Comparison of ENCODE assay signal across 25 mouse cellular contexts in the genomic region with DNA sequence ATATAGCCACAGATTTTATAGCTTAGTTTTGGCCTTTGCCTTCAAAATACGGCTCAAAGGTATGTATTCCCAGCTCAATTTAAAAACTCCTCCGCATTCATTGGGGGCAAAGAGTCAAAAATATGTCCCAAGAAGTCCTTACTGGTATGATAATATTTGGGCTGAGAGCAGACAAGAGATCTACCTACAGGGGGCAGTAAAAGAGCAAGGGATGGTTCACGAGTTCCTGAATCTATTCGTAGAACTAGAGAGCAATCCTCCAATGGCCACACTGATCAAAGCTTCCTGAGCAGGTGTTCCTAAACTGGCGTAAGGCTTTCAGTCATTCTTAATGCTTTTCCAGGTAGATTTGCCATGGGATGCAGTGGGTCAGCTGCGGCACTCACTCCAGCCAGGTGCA. TPM values are rescaled to one million over a fixed set of nuclear protein-coding genes. Genes with fewer than 3 reads are reported as not detected.
DNase-seq lines count a peak whose midpoint lies in the region; ATAC-seq and TF ChIP-seq lines count a peak whose summit lies in the region.
"Had no signal": no experiment of that assay in that cellular context is flagged by ENCODE, and none has a peak within 500 bp of the region (broad histone marks: within the 10 kb centered on the region; RNA-seq: fewer than 3 reads in every experiment).

No protein-coding gene starts in this region.

- no peaks in the 10 kb centered on the region for H3K27me3 ChIP-seq in heart, postnatal 0 days (ENCODE audit: control insufficient read depth, insufficient read depth, low read length)
- no peaks in the 10 kb centered on the region for H3K27me3 ChIP-seq in midbrain, postnatal 0 days (ENCODE audit: insufficient read depth, low read length)
- H3K27me3 ChIP-seq in midbrain, embryonic 16.5 days (ENCODE audit: control insufficient read depth, insufficient read depth, low read depth, low read length), result no peaks in the 10 kb centered on the region
- no peaks in the 10 kb centered on the region for H3K27me3 ChIP-seq in forebrain, embryonic 10.5 days (ENCODE audit: poor library complexity, severe bottlenecking)
- H3K27me3 ChIP-seq: kidney, embryonic 15.5 days; neural tube, embryonic 15.5 days; stomach, embryonic 15.5 days had no signal

- no peak for TF ChIP-seq EP300 in heart, postnatal 0 days (IDR thresholded peaks at IDR 0.05; ENCODE audit: low read depth)

- no peak overlapping the region for H3K4me3 ChIP-seq in heart, postnatal 0 days (ENCODE audit: low read depth, low read length)
- H3K4me3 ChIP-seq in midbrain, postnatal 0 days (ENCODE audit: low read depth, low read length), result no peak overlapping the region
- no peak overlapping the region for H3K4me3 ChIP-seq in midbrain, embryonic 16.5 days (ENCODE audit: low read depth, low read length)
- no peak overlapping the region for H3K4me3 ChIP-seq in cortical plate, adult 2 months (ENCODE audit: insufficient read depth, low read length)
- H3K4me3 ChIP-seq in forebrain, embryonic 10.5 days, result no peak overlapping the region
- H3K4me3 ChIP-seq: kidney, embryonic 15.5 days; neural tube, embryonic 15.5 days; stomach, embryonic 15.5 days had no signal

- TF ChIP-seq CTCF in heart, postnatal 0 days (IDR thresholded peaks at IDR 0.05; ENCODE audit: low read depth), result peak; percentile 38
- peak; percentile 28; the same call in 1 of the 2 replicates for TF ChIP-seq CTCF in midbrain, postnatal 0 days (IDR thresholded peaks at IDR 0.05)
- TF ChIP-seq CTCF in cortical plate, adult 2 months (IDR thresholded peaks at IDR 0.05; ENCODE audit: extremely low read depth, insufficient read depth, low read length), result peak; percentile 29; the same call in 1 of the 2 replicates

- no peak overlapping the region for H3K4me2 ChIP-seq in heart, postnatal 0 days (ENCODE audit: low read depth, low read length)
- no peak overlapping the region for H3K4me2 ChIP-seq in midbrain, postnatal 0 days (ENCODE audit: low read depth, low read length, poor library complexity, severe bottlenecking)
- H3K4me2 ChIP-seq in midbrain, embryonic 16.5 days (ENCODE audit: low read length), result no peak overlapping the region
- H3K4me2 ChIP-seq: kidney, embryonic 15.5 days; neural tube, embryonic 15.5 days; stomach, embryonic 15.5 days had no signal

- peak; percentile 12 to 78 for DNase-seq in adrenal gland, adult (ENCODE audit: inconsistent age in 2 of 2, low spot score in 1 of 2)
- no peak for DNase-seq in adrenal gland, postnatal 4 days (ENCODE audit: low spot score in 2 of 2)
- DNase-seq in heart, postnatal 0 days (ENCODE audit: low spot score), result no peak
- DNase-seq in heart, postnatal 25 days (ENCODE audit: low spot score), result no peak
- no peak for DNase-seq in midbrain, postnatal 0 days (ENCODE audit: low spot score)
- no peak for DNase-seq in forebrain, embryonic 10.5 days (ENCODE audit: extremely low spot score, low spot score)
- DNase-seq: cerebellum, adult 9-10 months; gastrocnemius, postnatal 25 days; layer of hippocampus, adult 9-11 months; lung, postnatal 10 days; right cerebral cortex, adult 18-20 months; spleen, adult 18-20 months; thymus, postnatal 36 days had no signal

- intact Hi-C loops in heart, postnatal 25 days (cut with DNase I), result no loop called here

- WGBS in heart, postnatal 0 days, result 71% methylated on average over 6 of the region's 6 CpGs
- WGBS in midbrain, postnatal 0 days, result 80% methylated on average over 6 of the region's 6 CpGs
- WGBS in midbrain, embryonic 16.5 days, result 82% methylated on average over 6 of the region's 6 CpGs
- 81% methylated on average over 6 of the region's 6 CpGs for WGBS in forebrain, embryonic 10.5 days

- no peak overlapping the region for H3K9ac ChIP-seq in heart, postnatal 0 days (replicated peaks; ENCODE audit: low read depth, low read length)
- H3K9ac ChIP-seq in midbrain, postnatal 0 days (replicated peaks; ENCODE audit: low read length, poor library complexity, severe bottlenecking), result no peak overlapping the region
- no peak overlapping the region for H3K9ac ChIP-seq in midbrain, embryonic 16.5 days (ENCODE audit: low read depth, low read length)
- H3K9ac ChIP-seq: kidney, embryonic 15.5 days; liver, embryonic 14.5 days; neural tube, embryonic 15.5 days; stomach, embryonic 15.5 days had no signal

- H3K27ac ChIP-seq in heart, postnatal 0 days (ENCODE audit: low read depth), result no peak overlapping the region
- no peak overlapping the region for H3K27ac ChIP-seq in midbrain, postnatal 0 days (ENCODE audit: low read depth, low read length)
- H3K27ac ChIP-seq in midbrain, embryonic 16.5 days (ENCODE audit: low read length), result no peak overlapping the region
- H3K27ac ChIP-seq in cortical plate, adult 2 months (ENCODE audit: insufficient read depth, low read length), result no peak overlapping the region
- H3K27ac ChIP-seq in forebrain, embryonic 10.5 days, result no peak overlapping the region
- H3K27ac ChIP-seq: kidney, embryonic 15.5 days; liver, embryonic 14.5 days; neural tube, embryonic 15.5 days; stomach, embryonic 15.5 days had no signal

- no peaks in the 10 kb centered on the region; the same call in 1 of the 2 replicates for H3K9me3 ChIP-seq in heart, postnatal 0 days (replicated peaks; ENCODE audit: control insufficient read depth, low read length)
- no peaks in the 10 kb centered on the region for H3K9me3 ChIP-seq in midbrain, postnatal 0 days (ENCODE audit: low read length)
- no peaks in the 10 kb centered on the region for H3K9me3 ChIP-seq in midbrain, embryonic 16.5 days (replicated peaks; ENCODE audit: control insufficient read depth, low read length, poor library complexity, severe bottlenecking)
- no peaks in the 10 kb centered on the region for H3K9me3 ChIP-seq in forebrain, embryonic 10.5 days
- H3K9me3 ChIP-seq: kidney, embryonic 15.5 days; neural tube, embryonic 15.5 days; stomach, embryonic 15.5 days had no signal

- no peak for TF ChIP-seq POLR2A in cortical plate, adult 2 months (IDR thresholded peaks at IDR 0.05; ENCODE audit: extremely low read depth, insufficient read depth, low read length)

- no peak for ATAC-seq in heart, postnatal 0 days (ENCODE audit: insufficient read depth, low read depth)
- ATAC-seq in midbrain, postnatal 0 days (ENCODE audit: low FRiP score), result no peak
- ATAC-seq in midbrain, embryonic 16.5 days, result no peak
- ATAC-seq: forebrain, embryonic 16.5 days had no signal

- H3K36me3 ChIP-seq in heart, postnatal 0 days (replicated peaks; ENCODE audit: control insufficient read depth, insufficient read depth, low read length), result no peaks in the 10 kb centered on the region
- no peaks in the 10 kb centered on the region for H3K36me3 ChIP-seq in midbrain, postnatal 0 days (ENCODE audit: insufficient read depth, low read length)
- no peaks in the 10 kb centered on the region for H3K36me3 ChIP-seq in midbrain, embryonic 16.5 days (ENCODE audit: control insufficient read depth, insufficient read depth, low read length)
- no peaks in the 10 kb centered on the region for H3K36me3 ChIP-seq in forebrain, embryonic 10.5 days (replicated peaks)
- H3K36me3 ChIP-seq: kidney, embryonic 15.5 days; neural tube, embryonic 15.5 days; stomach, embryonic 15.5 days had no signal

- peaks cover 8% of the 10 kb centered on the region; the same call in 1 of the 2 replicates for H3K4me1 ChIP-seq in heart, postnatal 0 days (ENCODE audit: control insufficient read depth, insufficient read depth)
- H3K4me1 ChIP-seq in midbrain, postnatal 0 days (ENCODE audit: insufficient read depth, low read length), result no peaks in the 10 kb centered on the region
- no peaks in the 10 kb centered on the region for H3K4me1 ChIP-seq in midbrain, embryonic 16.5 days (ENCODE audit: control insufficient read depth, insufficient read depth, low read length)
- H3K4me1 ChIP-seq in cortical plate, adult 2 months (ENCODE audit: control insufficient read depth, insufficient read depth, low read length), result no peaks in the 10 kb centered on the region
- H3K4me1 ChIP-seq in forebrain, embryonic 10.5 days, result no peaks in the 10 kb centered on the region
- H3K4me1 ChIP-seq: kidney, embryonic 15.5 days; neural tube, embryonic 15.5 days; stomach, embryonic 15.5 days had no signal

RNA-seq across cellular contexts. Expression of a gene that starts 35.9 kb away (rescaled TPM):
- 10 to 100 TPM; 49.4 to 49.7 TPM for total RNA-seq in adrenal gland, postnatal 4 days (2021)
- total RNA-seq in heart, postnatal 0 days (2014; rRNA removed; ENCODE audit: low replicate concordance), result 14.9 and 25.2 TPM in 2 replicates
- 14.0 and 14.8 TPM in 2 replicates for polyA plus RNA-seq in heart, postnatal 0 days (2015; fragmentation: Nextera tagmentation; extraction: Ambion mirVana)
- total RNA-seq in heart, postnatal 25 days (2021), result 10 to 100 TPM; 10.4 to 11.0 TPM
- 27.8 and 40.6 TPM in 2 replicates for total RNA-seq in midbrain, postnatal 0 days (2014; rRNA removed)
- polyA plus RNA-seq in midbrain, postnatal 0 days (2015; fragmentation: Nextera tagmentation; extraction: Ambion mirVana), result 26.5 and 26.9 TPM in 2 replicates
- polyA plus RNA-seq in midbrain, embryonic 16.5 days (2015; fragmentation: Nextera tagmentation; extraction: Ambion mirVana), result 35.4 and 37.0 TPM in 2 replicates
- polyA plus RNA-seq in cortical plate, adult 2 months (2012; rRNA removed), result 25.3 and 26.1 TPM in 2 replicates
- 51.5 and 53.1 TPM in 2 replicates for polyA plus RNA-seq in forebrain, embryonic 10.5 days (2016; fragmentation: Nextera tagmentation; extraction: Ambion mirVana)

RNA-seq across cellular contexts. Expression of a gene that starts 49.3 kb away (rescaled TPM):
- total RNA-seq in adrenal gland, postnatal 4 days (2021), result not detected
- not detected in 2 replicates for total RNA-seq in heart, postnatal 0 days (2014; rRNA removed; ENCODE audit: low replicate concordance)
- not detected in 2 replicates for polyA plus RNA-seq in heart, postnatal 0 days (2015; fragmentation: Nextera tagmentation; extraction: Ambion mirVana)
- not detected for total RNA-seq in heart, postnatal 25 days (2021)
- total RNA-seq in midbrain, postnatal 0 days (2014; rRNA removed), result not detected in 2 replicates
- polyA plus RNA-seq in midbrain, postnatal 0 days (2015; fragmentation: Nextera tagmentation; extraction: Ambion mirVana), result not detected in 2 replicates
- not detected in 2 replicates for polyA plus RNA-seq in midbrain, embryonic 16.5 days (2015; fragmentation: Nextera tagmentation; extraction: Ambion mirVana)
- not detected in 2 replicates for polyA plus RNA-seq in cortical plate, adult 2 months (2012; rRNA removed)
- polyA plus RNA-seq in forebrain, embryonic 10.5 days (2016; fragmentation: Nextera tagmentation; extraction: Ambion mirVana), result not detected in 2 replicates
- total RNA-seq: gastrocnemius, postnatal 25 days; megakaryocyte-erythroid progenitor cell, adult 5-6 weeks had no signal
- polyA plus RNA-seq: forebrain, embryonic 16.5 days; heart, embryonic 14.5 days; hindbrain, embryonic 11.5 days; intestine, embryonic 14.5 days; kidney, embryonic 15.5 days; limb, embryonic 11.5 days; liver, embryonic 14.5 days; neural tube, embryonic 15.5 days; stomach, embryonic 15.5 days had no signal

Comparison
In these comparisons a context has a peak if more than half of its experiments do, and no peak if none do; other contexts are left out.
1. DNase-seq: peak in adrenal gland, adult (2 of 2); none in adrenal gland, postnatal 4 days (0 of 2), heart, postnatal 0 days (single experiment), heart, postnatal 25 days (single experiment), midbrain, postnatal 0 days (single experiment) and forebrain, embryonic 10.5 days (single experiment).
2. Peak in every context shown above with its lines, with median percentiles within 50 percentile points of each other: CTCF ChIP-seq.